Mouse (Mus musculus): ENCODE measurements at regions not wholly inside any gene's neighbourhood (a gene's known extent, or its start where the extent isn't known, plus 50 kb on each side); places are given as distances from the start of the nearest gene placed in this dataset.

- in situ Hi-C loops (cut with MboI, MseI): no loop called here
Observed at GRCm38 (mm10) chr7:54458386-54458785, 376.9 kb upstream of the Luzp2 start.

- in situ Hi-C loops (cut with MboI, MseI): loop anchor here (10.0 kb wide), 1 partner anchor 984 kb away; no protein-coding TSS in a partner anchor
Observed at GRCm38 (mm10) chr7:54491254-54491653, 344.0 kb upstream of the Luzp2 start.

- in situ Hi-C loops (cut with MboI, MseI): no loop called here
Observed at GRCm38 (mm10) chr7:54505235-54505634, 330.1 kb upstream of the Luzp2 start.

- in situ Hi-C loops (cut with MboI, MseI): no loop called here
Observed at GRCm38 (mm10) chr7:54507006-54507405, 328.3 kb upstream of the Luzp2 start.

GRCm38 (mm10) chr7:54535693-54536092, 299.6 kb upstream of the Luzp2 start:
- in situ Hi-C loops (cut with MboI, MseI): no loop called here

GRCm38 (mm10) chr7:54557436-54557835, 277.9 kb upstream of the Luzp2 start:
- in situ Hi-C loops (cut with MboI, MseI): no loop called here

GRCm38 (mm10) chr7:54565569-54566179, 269.6 kb upstream of the Luzp2 start:
- in situ Hi-C loops (cut with MboI, MseI): no loop called here

GRCm38 (mm10) chr7:54599776-54600175, 235.5 kb upstream of the Luzp2 start:
- in situ Hi-C loops (cut with MboI, MseI): no loop called here

GRCm38 (mm10) chr7:54622436-54622835, 212.9 kb upstream of the Luzp2 start:
- in situ Hi-C loops (cut with MboI, MseI): no loop called here

- in situ Hi-C loops (cut with MboI, MseI): no loop called here
Observed at GRCm38 (mm10) chr7:54633930-54634329, 201.4 kb upstream of the Luzp2 start.

GRCm38 (mm10) chr7:54634348-54635035, 200.8 kb upstream of the Luzp2 start:
- in situ Hi-C loops (cut with MboI, MseI): no loop called here

- in situ Hi-C loops (cut with MboI, MseI): no loop called here
Observed at GRCm38 (mm10) chr7:54645314-54645713, 190.0 kb upstream of the Luzp2 start.

GRCm38 (mm10) chr7:54649025-54649424, 186.3 kb upstream of the Luzp2 start:
- in situ Hi-C loops (cut with MboI, MseI): no loop called here
